Mouse (Mus musculus) induced T-regulatory cell, adult 2 months (primary cell): Measurements from ENCODE around the gene Col16a1.

Source experiments
- DNase-seq: peaks from one replicate; pipeline ENCODE4 v3.0.0-alpha.2; 2012; ENCODE audit warnings: low read depth

Gene Col16a1

DNA sequence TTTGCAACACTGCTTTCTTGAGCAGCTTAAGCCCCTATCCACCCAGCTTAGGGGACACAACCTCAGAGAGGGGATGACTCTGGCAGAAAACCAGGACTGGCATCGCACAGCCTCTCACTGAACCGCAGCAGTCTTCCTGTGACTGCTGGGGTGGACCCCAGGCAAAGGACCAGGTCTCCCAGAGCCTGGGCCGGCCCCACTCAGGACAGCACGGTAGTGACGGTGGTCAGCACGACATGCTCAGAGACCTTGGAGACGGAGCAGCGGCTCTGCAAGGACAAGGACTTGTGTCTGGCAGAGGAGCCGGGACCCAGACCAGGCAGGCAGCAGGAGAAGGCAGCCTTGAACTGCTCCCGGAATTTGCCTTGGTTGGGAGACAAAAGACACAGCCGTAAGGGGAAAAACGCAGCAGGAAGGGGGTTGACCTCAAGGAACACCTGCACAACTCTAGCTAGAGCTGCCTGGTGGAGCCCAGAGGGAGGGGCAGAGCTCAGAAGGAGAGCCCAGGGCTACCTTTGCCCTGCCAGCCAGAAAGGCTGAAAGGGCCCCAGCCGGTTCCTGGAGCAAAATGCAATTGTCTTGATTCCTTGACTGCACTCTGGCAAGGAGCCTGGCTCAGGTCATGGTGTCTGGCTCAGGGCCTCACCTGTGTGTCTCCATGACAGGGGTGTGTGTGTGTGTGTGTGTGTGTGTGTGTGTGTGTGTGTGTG, 83.2 kb downstream of the Col16a1 start:
- DNase-seq = no peak

DNA sequence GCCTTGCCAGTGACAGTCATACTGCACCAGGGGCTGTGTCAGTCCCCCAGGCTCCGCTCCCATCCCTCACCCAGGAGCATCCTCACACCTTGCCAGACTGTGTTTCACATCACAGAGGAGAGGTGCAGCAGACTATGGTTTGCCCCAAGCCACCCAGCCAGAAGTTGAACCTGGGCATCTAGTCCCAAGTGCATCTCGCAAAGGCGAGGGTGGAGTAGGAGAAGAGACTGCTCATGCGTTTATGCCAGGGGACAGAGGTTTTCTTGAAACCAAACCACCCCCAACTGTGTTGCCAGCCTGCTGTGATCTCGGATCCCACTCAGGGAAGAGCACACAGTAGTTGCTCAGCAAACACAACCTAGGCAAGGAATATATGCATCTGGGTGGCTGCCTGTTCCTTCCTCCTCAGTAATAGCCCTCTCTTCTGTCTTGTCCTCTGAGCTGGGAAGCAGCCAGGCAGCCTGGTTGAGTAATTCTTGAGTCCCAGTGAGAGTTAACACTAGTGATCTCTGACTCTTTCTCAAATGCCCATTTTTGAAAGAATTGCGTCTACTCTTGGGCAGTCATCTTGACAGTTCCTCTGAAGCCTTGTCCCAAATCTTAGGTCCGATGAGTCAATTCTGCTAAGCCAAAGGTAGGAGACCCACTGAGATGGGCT, 83.9 kb downstream of the Col16a1 start:
- no peak for DNase-seq

DNA sequence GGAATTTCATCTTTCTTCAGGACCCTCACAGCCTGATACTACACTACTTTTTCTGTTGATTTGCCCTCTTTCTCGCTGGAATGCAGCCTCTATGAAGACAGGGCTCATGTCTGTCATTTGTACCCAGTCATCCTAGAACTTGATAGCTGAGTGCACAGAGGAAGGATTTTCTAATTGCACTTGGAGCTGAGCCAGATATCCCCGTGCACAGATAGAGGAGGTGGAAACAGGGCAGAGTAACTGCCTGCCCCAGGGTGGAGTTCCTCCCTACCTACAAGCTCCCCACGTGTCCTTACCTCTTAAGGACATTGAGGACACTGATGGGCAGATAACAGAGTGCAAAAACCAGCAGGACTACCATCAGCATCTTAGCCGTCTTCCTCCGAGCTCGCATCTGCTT, 85.8 kb downstream of the Col16a1 start:
- no peak for DNase-seq

- peak; percentile 51 for DNase-seq
These were observed 91.0 kb downstream of the Col16a1 start for GRCm38 (mm10) chr4:130138441-130139213.

- no peak for DNase-seq
These were observed 91.5 kb downstream of the Col16a1 start, which contains the start of gene Hcrtr1 for GRCm38 (mm10) chr4:130139214-130139492. TSS of gene Hcrtr1 (minus strand) at chr4:130139359.

DNA sequence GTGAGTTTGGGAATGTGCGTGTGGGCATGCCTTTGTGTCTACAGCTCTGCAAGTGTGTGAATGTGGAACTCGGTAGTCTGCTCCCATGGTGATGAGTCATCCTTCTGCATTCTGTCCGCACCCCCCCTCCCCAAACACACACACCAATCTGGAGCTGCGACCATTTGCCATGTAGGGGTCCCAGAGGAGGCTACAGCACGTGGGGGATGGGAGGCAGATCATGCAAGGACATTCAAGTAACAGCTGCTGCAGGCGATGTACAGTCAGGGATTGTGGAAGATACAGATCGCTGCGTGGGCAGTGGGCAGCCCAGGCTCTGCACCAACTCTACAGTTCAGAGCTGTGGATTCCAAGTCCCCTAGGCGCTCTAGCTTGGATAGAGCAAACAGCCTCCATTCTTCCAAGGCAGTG, 93.4 kb downstream of the Col16a1 start:
- DNase-seq = no peak

DNA sequence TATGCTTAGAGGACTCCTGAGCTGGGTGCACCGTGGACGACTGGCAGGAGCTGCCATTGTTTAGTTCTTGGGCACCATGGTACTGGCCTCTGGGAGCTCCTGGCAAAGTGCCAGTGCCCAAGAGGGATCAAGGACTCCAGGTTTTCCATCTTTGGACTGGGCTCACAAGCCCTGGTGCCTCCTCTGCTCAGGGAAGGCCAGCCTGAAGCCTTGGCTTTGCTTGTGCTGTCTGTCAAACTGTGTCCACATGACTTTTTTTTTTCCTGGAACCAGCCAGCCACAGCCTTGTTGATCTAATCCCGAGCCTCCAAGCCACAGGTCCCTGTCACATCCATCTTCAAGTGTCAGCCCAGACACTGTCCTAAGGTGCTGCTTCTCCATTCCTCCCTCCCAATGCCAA, 94.1 kb downstream of the Col16a1 start:
- DNase-seq = no peak

GRCm38 (mm10) chr4:130148405-130148804, 100.8 kb downstream of the Col16a1 start:
- DNase-seq = no peak
